Mouse (Mus musculus) cerebellum, adult 2 months (tissue): ENCODE measurements at regions not wholly inside any gene's neighbourhood (a gene's known extent, or its start where the extent isn't known, plus 50 kb on each side); places are given as distances from the start of the nearest gene placed in this dataset.

Experiments
- DNase-seq, 2 experiments: peaks; one replicate each; pipeline ENCODE4 v3.0.0; 2021
- H3K27ac ChIP-seq: fragments of 200-500 bp; 2 replicates; pipeline ENCODE4 v1.5.1; 2012; ENCODE audit warnings: low read length, control low read depth, inconsistent platforms; ENCODE audit not compliant: insufficient read depth
- H3K27me3 ChIP-seq: fragments of 200-500 bp; 2 replicates; pipeline ENCODE4 v1.6.1; 2012; ENCODE audit warnings: inconsistent platforms, mild to moderate bottlenecking, low read length, moderate library complexity; ENCODE audit not compliant: control insufficient read depth, insufficient read depth
- H3K4me1 ChIP-seq: fragments of 200-500 bp; 2 replicates; pipeline ENCODE4 v1.6.1; 2011; ENCODE audit warnings: low read length; ENCODE audit not compliant: control insufficient read depth, insufficient read depth
- H3K4me3 ChIP-seq: fragments of 200-500 bp; replicated peaks from 2 replicates; pipeline ENCODE3; 2011; ENCODE audit warnings: mild to moderate bottlenecking, low read depth, low read length, control low read depth; ENCODE audit not compliant: insufficient read depth
- CTCF ChIP-seq: fragments of 200-500 bp; IDR thresholded peaks from 2 replicates; pipeline ENCODE4 v1.5.1; 2011; ENCODE audit warnings: low read depth, mild to moderate bottlenecking, control low read depth, low read length, moderate library complexity, borderline replicate concordance; ENCODE audit not compliant: insufficient read depth
- POLR2A ChIP-seq: fragments of 200-500 bp; IDR thresholded peaks from 2 replicates; pipeline ENCODE4 v1.6.1; 2011; ENCODE audit warnings: low read length, control low read depth, borderline replicate concordance; ENCODE audit not compliant: insufficient read depth
- WGBS: fragments of 180-500 bp; shearing (Covaris S2); methylation state at CpG from one replicate; pipeline ENCODE4 v1.1.7; 2018; 5-methylcytosine and 5-hydroxymethylcytosine counted together

DNA sequence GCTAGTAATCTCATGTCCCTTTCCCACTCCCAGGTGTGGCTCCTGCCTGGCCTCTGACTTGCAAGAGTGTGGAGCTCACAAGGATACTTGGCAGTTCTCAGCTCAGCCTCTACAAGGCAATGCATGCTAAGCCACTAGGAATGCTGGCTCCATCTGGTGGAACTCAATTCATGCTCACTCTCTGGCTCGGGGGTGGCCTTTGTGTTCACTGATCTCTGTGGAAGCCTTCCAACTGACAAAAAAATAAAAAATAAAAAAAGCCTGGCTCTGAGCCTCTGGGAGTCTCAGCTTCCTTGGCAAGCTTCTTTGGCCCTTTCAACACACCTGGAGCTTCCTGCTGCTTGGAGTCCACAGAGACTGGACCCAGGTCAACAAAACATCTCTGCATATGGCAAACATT lies 571.8 kb upstream of the Gm19410 start:
- H3K27me3 ChIP-seq = no peaks in the 10 kb centered on the region
- 3% methylated on average over 1 of the region's 1 CpGs for WGBS
- DNase-seq = peak; percentile 39 to 69
- no peak overlapping the region for H3K27ac ChIP-seq
- H3K4me1 ChIP-seq = no peaks in the 10 kb centered on the region; the same call in 1 of the 2 replicates
- no peak for TF ChIP-seq POLR2A
- TF ChIP-seq CTCF = peak; percentile 58; the same call in 1 of the 2 replicates
- no peak overlapping the region for H3K4me3 ChIP-seq

DNA sequence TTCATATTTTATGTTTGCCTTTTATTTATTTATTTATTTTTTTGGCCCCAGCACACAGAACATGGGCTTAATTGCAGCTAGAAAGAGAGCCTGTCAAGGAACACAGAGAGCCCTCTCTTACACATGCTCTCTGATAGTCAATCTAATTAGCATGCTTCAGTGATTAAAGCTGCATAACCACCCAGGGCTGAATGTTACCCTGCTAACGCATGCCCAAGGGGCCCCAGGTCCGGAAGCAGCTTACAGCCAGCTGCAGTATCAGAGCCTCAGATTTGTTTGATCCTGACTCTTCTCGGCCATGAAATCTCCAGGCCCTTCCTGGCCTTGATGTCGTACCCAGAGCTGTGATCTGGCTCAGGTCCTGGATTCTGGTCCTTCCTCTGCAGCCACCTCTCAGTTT lies 569.4 kb upstream of the Gm19410 start:
- Histone ChIP-seq H3K27me3 (no peaks in the 10 kb centered on the region), H3K27ac (no peak overlapping the region), H3K4me1 (no peaks in the 10 kb centered on the region; the same call in 1 of the 2 replicates), H3K4me3 (no peak overlapping the region)
- 49% methylated on average over 4 of the region's 4 CpGs for WGBS
- TF ChIP-seq POLR2A = no peak
- TF ChIP-seq CTCF = no peak
- DNase-seq = no peak

DNA sequence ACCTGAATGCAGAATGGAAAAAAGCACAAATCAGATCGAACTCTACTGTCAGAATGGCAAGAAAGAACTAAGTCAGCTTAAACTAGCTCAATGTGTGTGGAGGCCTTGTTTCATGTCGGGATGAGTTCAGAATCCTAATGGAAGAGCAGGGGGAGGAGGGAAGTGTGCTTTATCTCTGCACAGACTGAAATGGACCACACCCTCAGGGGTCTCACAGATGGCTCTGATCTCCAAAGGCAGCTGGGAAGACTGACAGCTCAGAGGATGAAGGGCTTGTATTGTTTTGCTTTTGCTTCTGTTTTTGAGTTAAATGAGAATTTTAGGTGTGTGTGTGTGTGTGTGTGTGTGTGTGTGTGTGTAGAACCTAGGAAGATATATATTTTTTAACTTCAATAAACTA lies 566.8 kb upstream of the Gm19410 start:
- H3K4me3 ChIP-seq = no peak overlapping the region
- no peak for DNase-seq
- no peak overlapping the region for H3K27ac ChIP-seq
- TF ChIP-seq CTCF (no peak), POLR2A (no peak)
- H3K4me1 ChIP-seq = no peaks in the 10 kb centered on the region
- H3K27me3 ChIP-seq = no peaks in the 10 kb centered on the region
- WGBS = 55% methylated on average over 2 of the region's 2 CpGs

DNA sequence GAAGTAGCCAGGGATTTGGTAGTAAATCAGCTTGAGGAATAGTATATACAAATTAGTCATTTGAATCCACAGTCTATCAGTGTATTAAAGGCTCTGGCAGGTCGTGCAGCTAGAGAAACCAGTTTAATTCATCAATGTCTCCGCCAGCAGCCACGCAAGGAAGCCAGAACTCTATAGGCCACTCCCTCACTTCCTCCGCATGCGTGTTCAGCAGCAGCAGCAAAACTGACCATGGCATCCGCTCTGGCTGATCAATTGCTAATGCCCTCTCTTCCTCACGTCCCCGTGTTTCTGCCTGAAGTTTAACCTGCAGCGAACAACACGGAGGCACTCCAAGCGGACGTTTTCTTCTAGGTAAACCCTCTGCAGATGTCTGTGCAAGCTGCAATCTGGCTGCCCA lies 564.2 kb upstream of the Gm19410 start:
- DNase-seq = no peak
- H3K27ac ChIP-seq = no peak overlapping the region
- no peak overlapping the region for H3K4me3 ChIP-seq
- no peaks in the 10 kb centered on the region for H3K27me3 ChIP-seq
- peaks cover 3% of the 10 kb centered on the region for H3K4me1 ChIP-seq
- 85% methylated on average over 12 of the region's 12 CpGs for WGBS
- no peak for TF ChIP-seq POLR2A

DNA sequence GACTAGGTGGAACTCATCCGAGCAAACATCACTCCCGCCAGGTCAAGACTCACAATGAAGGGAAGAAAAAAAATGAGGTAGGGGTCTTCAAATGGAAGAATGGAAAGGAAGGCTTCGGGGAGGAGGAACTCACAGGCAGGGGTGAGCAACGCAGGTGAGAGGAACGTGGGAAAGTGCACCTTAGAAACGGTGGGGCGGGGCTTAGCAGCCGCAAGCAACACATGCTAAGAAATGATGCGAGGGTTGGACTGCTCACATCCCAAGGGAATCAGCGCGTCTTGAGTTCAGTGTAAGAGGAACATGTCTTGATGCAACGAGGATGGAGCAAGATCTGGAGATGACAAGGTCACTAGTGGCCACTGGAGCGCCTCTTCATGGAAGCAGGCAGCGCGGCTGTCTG lies 560.6 kb upstream of the Gm19410 start:
- TF ChIP-seq CTCF (no peak), POLR2A (no peak)
- Histone ChIP-seq H3K4me1 (peaks cover 5% of the 10 kb centered on the region), H3K27me3 (no peaks in the 10 kb centered on the region), H3K27ac (no peak overlapping the region), H3K4me3 (no peak overlapping the region)
- DNase-seq = no peak
- 74% methylated on average over 15 of the region's 15 CpGs for WGBS

DNA sequence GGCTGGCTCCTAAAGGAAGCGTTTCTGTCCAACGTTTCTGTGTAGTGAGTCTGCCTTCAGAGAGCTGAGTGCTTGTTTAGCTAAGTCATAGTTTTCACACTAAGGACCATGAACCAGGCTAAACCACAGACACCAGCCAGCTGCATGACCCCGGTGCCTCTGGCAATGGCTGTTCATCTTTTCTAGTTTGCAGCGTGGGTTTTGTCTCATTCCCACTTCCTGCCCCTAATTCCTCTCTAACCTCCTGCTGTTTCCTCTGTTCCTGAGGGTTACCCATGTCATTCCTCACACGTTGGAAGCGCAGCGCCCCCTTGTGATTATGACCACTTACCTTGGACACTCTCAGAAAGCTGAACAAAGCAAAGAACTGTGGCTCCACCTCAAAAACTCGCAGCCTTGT lies 560.1 kb upstream of the Gm19410 start:
- DNase-seq = peak; percentile 22 to 25
- 25% methylated on average over 8 of the region's 8 CpGs for WGBS
- Histone ChIP-seq H3K27ac (no peak overlapping the region), H3K27me3 (no peaks in the 10 kb centered on the region), H3K4me1 (peaks cover 5% of the 10 kb centered on the region), H3K4me3 (no peak overlapping the region)
- TF ChIP-seq CTCF (peak; percentile 41; the same call in 1 of the 2 replicates), POLR2A (no peak)

- 26% methylated on average over 6 of the region's 6 CpGs for WGBS
- TF ChIP-seq POLR2A (no peak), CTCF (no peak)
- H3K4me1 ChIP-seq = peaks cover 5% of the 10 kb centered on the region
Measured at GRCm38 (mm10) chr8:35206271-35206670, 559.3 kb upstream of the Gm19410 start.

DNA sequence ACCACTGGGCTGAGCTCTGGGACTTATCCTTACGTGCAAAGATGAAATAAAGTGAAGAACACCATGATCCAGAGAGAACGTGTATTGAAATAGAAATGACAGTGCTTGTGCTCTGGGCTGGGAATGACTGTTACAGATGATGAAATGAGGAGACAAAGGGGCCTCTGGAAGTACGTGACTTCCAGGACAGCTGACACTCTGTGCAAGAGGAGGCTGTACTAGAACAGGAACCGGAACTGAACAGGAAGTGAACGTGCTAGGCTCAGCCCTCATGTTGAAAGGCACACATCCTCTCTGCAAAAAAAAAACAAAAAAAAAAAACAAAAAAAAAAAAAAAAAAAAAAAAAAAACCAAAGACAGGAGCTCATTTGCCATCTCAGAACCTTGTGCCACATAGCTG lies 557.2 kb upstream of the Gm19410 start:
- TF ChIP-seq CTCF (no peak), POLR2A (no peak)
- no peak for DNase-seq
- WGBS = 80% methylated on average over 5 of the region's 5 CpGs
- H3K27ac ChIP-seq = no peak overlapping the region
- no peak overlapping the region for H3K4me3 ChIP-seq
- H3K27me3 ChIP-seq = no peaks in the 10 kb centered on the region
- H3K4me1 ChIP-seq = peaks cover 5% of the 10 kb centered on the region

More at GRCm38 (mm10) chr8:35206271-35206670, 559.3 kb upstream of the Gm19410 start:
- Histone ChIP-seq H3K4me3 (no peak overlapping the region), H3K27ac (no peak overlapping the region), H3K27me3 (no peaks in the 10 kb centered on the region)
- no peak for DNase-seq
